Mouse (Mus musculus): ENCODE measurements around the gene A730015C16Rik.

A730015C16Rik gene

DNA sequence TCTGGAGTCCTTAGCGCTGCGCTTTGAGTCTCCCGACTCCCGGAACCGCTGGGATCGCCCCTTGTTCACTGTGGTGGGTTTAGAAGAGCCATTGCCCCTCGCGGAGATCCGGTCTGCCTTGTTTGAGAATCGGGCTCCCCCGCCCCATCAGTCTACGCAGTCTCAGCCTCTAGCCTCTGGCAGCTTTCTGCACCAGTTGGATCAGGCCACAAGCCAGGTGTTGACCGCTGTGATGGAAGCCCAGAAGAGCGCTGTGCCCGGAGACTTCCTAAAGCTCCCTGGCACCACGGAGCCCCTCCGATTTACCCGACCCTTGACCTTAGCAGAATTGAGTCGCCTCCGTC is at the start of gene A730015C16Rik:
A730015C16Rik (minus strand) TSS at position 115 of the 344 bp plus-strand sequence.
- DNase-seq = peak in 1 of 2 experiments; percentile 23

DNA sequence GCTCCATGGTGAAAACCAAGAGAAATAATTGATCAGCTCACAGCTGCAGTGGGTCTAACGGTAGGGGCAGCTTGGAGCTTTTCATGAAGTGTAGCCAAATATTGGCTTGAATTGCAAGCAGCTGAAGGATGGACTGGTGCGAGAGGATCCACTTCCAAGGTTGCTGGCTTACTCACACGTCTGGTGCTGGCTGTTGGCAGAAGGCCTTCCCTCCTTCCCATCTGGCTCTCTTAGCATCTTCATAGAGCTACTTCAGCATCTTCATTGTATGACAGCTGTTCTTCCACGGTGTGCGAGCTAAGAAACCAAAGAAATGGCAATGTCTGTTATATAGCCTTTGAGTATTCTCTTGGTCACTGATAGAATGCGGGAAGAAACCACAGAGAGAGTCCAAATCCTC is 42.5 kb upstream of the A730015C16Rik start:
- no peak for DNase-seq

- DNase-seq = no peak
Measured at GRCm38 (mm10) chr4:108887456-108887855, 39.0 kb upstream of the A730015C16Rik start.

GRCm38 (mm10) chr4:108883815-108884214 is 35.4 kb upstream of the A730015C16Rik start:
- no peak for DNase-seq

- DNase-seq = peak; percentile 23 to 30
Measured at GRCm38 (mm10) chr4:108878963-108879822, 30.8 kb upstream of the A730015C16Rik start, which contains the start of gene Rab3b. Gene Rab3b, plus strand, starts transcription at chr4:108879063.

DNA sequence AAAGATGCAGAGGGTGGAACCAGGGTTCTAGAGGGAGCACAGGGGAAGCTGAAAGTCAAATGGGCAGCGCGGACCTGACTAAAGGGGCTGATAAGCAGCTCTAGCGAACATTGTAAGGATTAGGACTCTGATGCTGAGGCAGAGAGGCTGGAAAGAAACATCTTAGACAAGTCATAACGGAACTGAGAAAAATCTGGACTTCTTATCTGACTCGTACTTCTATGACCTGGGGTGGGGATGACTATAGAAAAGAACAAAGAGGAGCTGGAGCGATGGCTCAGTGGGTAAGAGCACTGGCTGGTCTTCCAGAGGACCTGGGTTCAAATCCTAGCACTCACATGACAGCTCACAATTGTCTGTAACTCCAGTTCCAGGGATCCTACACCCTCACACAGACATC is 29.5 kb upstream of the A730015C16Rik start:
- no peak for DNase-seq

DNA sequence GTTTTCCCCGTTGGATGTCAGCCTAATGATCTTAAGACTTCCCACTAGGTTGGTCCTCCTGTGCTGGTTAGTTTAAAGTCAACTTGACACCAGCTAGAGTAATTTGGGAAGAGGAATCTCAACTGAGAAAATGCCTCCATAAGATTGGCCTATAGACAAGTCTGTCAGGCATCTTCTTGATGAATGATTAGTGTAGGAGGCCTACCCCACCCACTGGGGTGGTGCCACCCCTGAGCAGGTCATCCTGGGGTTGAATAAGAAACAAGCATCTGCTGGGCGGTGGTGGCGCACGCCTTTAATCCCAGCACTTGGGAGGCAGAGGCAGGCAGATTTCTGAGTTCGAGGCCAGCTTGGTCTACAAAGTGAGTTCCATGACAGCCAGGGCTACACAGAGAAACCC is 25.3 kb upstream of the A730015C16Rik start:
- no peak for DNase-seq

- DNase-seq = peak; percentile 87 to 90
Measured at GRCm38 (mm10) chr4:108869730-108870374, 21.4 kb upstream of the A730015C16Rik start.

- DNase-seq = no peak
Measured at GRCm38 (mm10) chr4:108866806-108867205, 18.4 kb upstream of the A730015C16Rik start.

GRCm38 (mm10) chr4:108847715-108848504 is 509 bp downstream of the A730015C16Rik start, which contains the start of gene Kti12:
Gene Kti12, plus strand, starts transcription at chr4:108847785.
- peak; percentile 85 to 87 for DNase-seq

- DNase-seq = no peak
Measured at GRCm38 (mm10) chr4:108845824-108846569, 2.4 kb downstream of the A730015C16Rik start.

- no peak for DNase-seq
Measured at GRCm38 (mm10) chr4:108843336-108843735, 5.1 kb downstream of the A730015C16Rik start.

GRCm38 (mm10) chr4:108841920-108842578 is 6.4 kb downstream of the A730015C16Rik start:
- DNase-seq = no peak

DNA sequence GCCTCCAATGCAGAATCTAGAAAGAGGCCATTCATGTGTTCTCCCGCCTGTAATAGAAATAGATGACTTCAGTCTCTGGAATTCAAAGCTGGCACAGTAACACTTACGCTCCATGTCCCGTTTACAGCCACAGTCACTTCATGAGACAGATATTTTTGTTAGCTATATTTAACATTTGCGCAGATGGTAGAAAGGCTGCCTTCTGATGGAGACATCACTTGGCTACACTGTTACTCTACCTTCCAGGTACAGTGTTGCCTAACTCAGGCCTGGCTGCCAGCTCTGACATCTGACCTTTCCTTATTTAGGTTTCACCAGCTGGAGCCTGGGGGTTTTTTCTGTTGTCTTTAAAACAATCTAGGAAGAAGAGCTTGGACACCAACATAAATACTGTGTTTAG is 10.4 kb downstream of the A730015C16Rik start:
- DNase-seq = peak; percentile 54 to 65

DNA sequence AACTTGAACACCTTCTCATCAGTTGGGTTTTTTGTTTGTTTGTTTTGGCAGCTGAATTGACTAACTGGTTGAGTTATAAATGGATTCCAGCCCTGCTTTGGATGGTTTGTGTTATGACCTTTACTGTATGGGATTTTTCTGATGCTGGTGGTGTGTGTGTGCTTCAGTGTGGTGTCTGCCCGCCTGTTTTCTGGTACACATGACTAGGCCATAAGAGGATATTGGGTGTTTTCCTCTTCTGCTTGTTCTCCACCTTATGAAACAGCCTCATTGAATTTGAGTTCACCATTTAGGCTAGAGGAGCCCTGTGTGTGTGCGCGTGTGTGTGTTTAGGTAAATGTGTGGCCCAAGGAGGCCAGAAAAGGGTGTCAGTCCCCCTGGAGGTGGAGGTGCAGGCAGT is 12.9 kb downstream of the A730015C16Rik start:
- no peak for DNase-seq

DNA sequence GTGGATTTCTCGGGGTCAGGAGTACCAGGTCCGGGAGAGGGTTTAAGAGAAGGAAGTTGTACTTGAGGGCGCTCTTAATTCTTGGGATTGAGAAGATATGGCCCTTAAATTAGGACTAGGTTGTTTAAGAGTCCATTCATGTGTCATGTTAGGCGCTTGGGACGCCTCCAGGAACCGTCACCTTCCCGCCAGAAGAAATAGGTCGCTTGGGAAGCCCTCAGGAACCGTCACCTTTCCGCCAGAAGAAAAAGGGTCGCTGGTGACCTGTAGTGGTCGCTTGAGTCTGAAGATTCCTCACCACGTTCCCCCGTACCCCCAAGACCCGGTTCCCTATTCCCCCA is 13.5 kb downstream of the A730015C16Rik start:
- peak; percentile 22 to 46 for DNase-seq

DNA sequence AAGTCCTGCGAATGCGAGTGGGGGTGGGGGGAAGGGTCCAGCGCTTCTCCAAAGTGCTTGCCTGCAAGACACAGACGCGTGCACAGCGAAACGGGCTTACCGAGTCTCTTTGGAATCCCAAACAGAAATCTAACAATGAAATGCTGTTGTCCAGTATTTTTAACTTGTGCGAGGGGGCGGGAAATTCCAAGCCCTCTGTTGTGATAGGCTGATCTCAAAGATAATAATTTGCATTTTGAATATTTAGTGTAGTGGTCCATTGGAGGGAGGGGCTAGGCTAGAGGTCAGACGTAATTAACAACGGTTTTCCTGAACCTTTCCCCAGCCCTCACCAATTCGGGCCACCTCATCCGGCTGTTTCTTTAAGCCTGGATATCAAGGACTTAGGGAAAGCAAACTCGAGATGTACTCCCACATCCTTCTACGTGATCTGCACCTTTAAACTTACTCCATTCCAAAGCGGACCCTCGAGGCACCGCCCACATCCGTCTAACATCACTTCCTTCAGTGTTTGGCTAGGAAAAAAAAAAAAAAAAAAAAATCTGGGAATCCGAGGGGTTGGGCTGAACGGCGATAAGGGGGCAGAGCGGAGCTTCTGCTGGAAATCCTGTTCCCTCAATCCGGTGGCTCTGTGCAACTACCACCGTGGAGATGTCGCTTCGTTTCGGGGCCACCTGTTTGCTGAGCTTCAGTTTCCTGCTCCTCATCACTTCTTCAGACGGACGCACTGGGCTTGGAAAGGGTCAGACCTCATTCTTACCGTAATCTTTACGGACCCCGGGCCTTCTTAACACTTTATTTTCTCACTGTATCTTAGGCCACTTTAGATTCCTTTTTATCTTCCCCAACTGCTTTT is 14.1 kb downstream of the A730015C16Rik start, which contains the start of gene Txndc12:
Txndc12 (plus strand) TSS at position 487 of the 856 bp plus-strand sequence.
- peak; percentile 82 to 89 for DNase-seq

DNA sequence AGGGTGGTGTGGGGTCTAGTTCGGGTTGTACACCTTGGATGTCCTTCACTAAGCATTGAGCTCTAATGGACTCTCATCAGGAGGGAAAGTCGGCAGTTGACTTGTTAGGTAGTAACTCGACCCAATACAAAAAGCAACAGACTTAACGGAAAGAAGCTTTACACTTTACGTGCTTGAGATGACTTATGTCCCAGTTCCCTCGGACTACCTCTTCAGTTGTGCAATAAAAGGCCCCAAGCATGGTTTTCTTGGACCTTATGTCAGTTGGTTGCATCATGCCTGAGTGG is 14.6 kb downstream of the A730015C16Rik start:
- DNase-seq = no peak

- peak; percentile 92 to 94 for DNase-seq
Measured at GRCm38 (mm10) chr4:108832916-108833827, 15.2 kb downstream of the A730015C16Rik start, which contains the start of gene Btf3l4. Gene Btf3l4, minus strand, starts transcription at chr4:108833614.

GRCm38 (mm10) chr4:108830698-108831097 is 17.7 kb downstream of the A730015C16Rik start:
- no peak for DNase-seq
